Mouse (Mus musculus) kidney, postnatal 0 days (tissue): ENCODE measurements around the gene Actr1b. TPM values are rescaled to one million over a fixed set of nuclear protein-coding genes. Genes with fewer than 3 reads are reported as not detected.

ENCODE experiments used
- ATAC-seq: fragments of 200-750 bp; cut with Nextera tagmentation; replicated peaks from 2 replicates; pipeline ENCODE4 v1.8.0; 2017; ENCODE audit warnings: low read depth, moderate number of reproducible peaks, moderate TSS enrichment, moderate library complexity; ENCODE audit not compliant: low FRiP score
- DNase-seq: peaks from one replicate; pipeline ENCODE4 v3.0.0-alpha.2; 2016; ENCODE audit warnings: low spot score
- H3K27ac ChIP-seq: fragments of 300-500 bp; sonication (generic); 2 replicates; pipeline ENCODE4 v1.5.1; 2014; ENCODE audit warnings: mild to moderate bottlenecking
- H3K27me3 ChIP-seq: fragments of 300-500 bp; sonication (generic); 2 replicates; pipeline ENCODE4 v1.6.1; 2014; ENCODE audit warnings: low read length, mixed read lengths; ENCODE audit not compliant: insufficient read depth
- H3K36me3 ChIP-seq: fragments of 300-500 bp; sonication (generic); 2 replicates; pipeline ENCODE4 v1.6.1; 2014; ENCODE audit warnings: low read length, mixed read lengths; ENCODE audit not compliant: insufficient read depth
- H3K4me1 ChIP-seq: fragments of 300-500 bp; sonication (generic); replicated peaks from 2 replicates; pipeline ENCODE4 v1.6.1; 2014; ENCODE audit warnings: antibody characterized with exemption, low read length, mixed read lengths; ENCODE audit not compliant: insufficient read depth
- H3K4me2 ChIP-seq: fragments of 300-500 bp; sonication (generic); 2 replicates; pipeline ENCODE4 v1.6.1; 2014; ENCODE audit warnings: mild to moderate bottlenecking, low read length, moderate library complexity, mixed read lengths
- H3K4me3 ChIP-seq: fragments of 300-500 bp; sonication (generic); replicated peaks from 2 replicates; pipeline ENCODE4 v1.5.1; 2014; ENCODE audit warnings: low read depth, low read length
- H3K9ac ChIP-seq: fragments of 300-500 bp; sonication (generic); 2 replicates; pipeline ENCODE4 v1.6.1; 2014; ENCODE audit warnings: low read depth, low read length
- H3K9me3 ChIP-seq: fragments of 300-500 bp; sonication (generic); replicated peaks from 2 replicates; pipeline ENCODE4 v1.6.1; 2016; ENCODE audit warnings: low read length, inconsistent platforms, mixed read lengths
- CTCF ChIP-seq: IDR thresholded peaks from 2 replicates; pipeline ENCODE4 v1.5.1; 2016; ENCODE audit warnings: antibody characterized with exemption, low read depth, mild to moderate bottlenecking, moderate library complexity
- WGBS: fragments of 180-500 bp; shearing (Covaris S2); extraction: QIAGEN DNeasy Blood & Tissue Kit; methylation state at CpG from one replicate; pipeline ENCODE4 v1.1.7; 2014; 5-methylcytosine and 5-hydroxymethylcytosine counted together
- polyA plus RNA-seq: library from polyadenylated mRNA; unstranded; fragments of >200 nt; fragmentation: Nextera tagmentation; extraction: Ambion mirVana; gene quantifications from 2 replicates; pipeline ENCODE4 v1.2.1, GENCODE M21; 2015

Actr1b gene
- polyA plus RNA-seq, result 77.8 and 92.8 TPM in 2 replicates

- 81% methylated on average over 5 of the region's 5 CpGs for WGBS
- DNase-seq (no peak), ATAC-seq (no peak)
- Histone ChIP-seq H3K36me3 (no peaks in the 10 kb centered on the region), H3K4me3 (no peak within 1 kb of the TSS), H3K4me1 (no peaks in the 10 kb centered on the region), H3K4me2 (no peak within 1 kb of the TSS), H3K27ac (no peak within 1 kb of the TSS), H3K9ac (no peak within 1 kb of the TSS), H3K9me3 (no peaks in the 10 kb centered on the region), H3K27me3 (no peaks in the 10 kb centered on the region)
- no peak for TF ChIP-seq CTCF
These were observed at the start of gene Actr1b for GRCm38 (mm10) chr1:36714311-36714710. Gene Actr1b, minus strand, starts transcription at chr1:36714422.

DNA sequence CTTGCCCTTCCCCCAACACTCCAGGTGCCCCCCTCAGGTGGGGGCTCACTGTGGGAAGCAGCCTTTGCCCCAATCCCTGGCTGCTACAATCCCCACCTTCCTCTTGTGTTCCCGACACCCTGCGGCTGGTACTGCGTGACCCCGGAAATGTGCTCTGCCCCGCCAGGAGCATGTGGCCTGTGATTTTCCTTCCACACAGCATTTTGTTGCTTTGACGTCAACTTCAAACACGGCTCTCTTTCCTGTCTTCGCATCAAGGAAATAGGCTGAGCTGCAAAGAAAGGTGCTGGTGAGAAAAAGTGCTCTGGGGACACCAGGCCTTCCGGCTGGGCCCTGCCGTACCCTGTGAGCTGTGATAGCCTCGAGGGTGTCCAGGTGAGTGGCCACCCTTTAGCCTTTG lies 47.3 kb upstream of the Actr1b start, which contains the start of gene Zap70:
Zap70 (plus strand) TSS at position 231 of the 400 bp plus-strand sequence.
- ATAC-seq, result no peak
- DNase-seq, result no peak
- no peak within 1 kb of the TSS for H3K27ac ChIP-seq
- H3K4me2 ChIP-seq, result no peak within 1 kb of the TSS
- no peak within 1 kb of the TSS for H3K9ac ChIP-seq
- no peaks in the 10 kb centered on the region for H3K9me3 ChIP-seq
- 72% methylated on average over 11 of the region's 11 CpGs for WGBS
- no peak within 1 kb of the TSS for H3K4me3 ChIP-seq
- H3K36me3 ChIP-seq, result no peaks in the 10 kb centered on the region
- H3K27me3 ChIP-seq, result no peaks in the 10 kb centered on the region
- no peaks in the 10 kb centered on the region for H3K4me1 ChIP-seq
- no peak for TF ChIP-seq CTCF

- Histone ChIP-seq H3K27me3 (no peaks in the 10 kb centered on the region), H3K9ac (no peak overlapping the region), H3K27ac (no peak overlapping the region), H3K4me1 (no peaks in the 10 kb centered on the region), H3K9me3 (no peaks in the 10 kb centered on the region), H3K4me2 (no peak overlapping the region), H3K36me3 (no peaks in the 10 kb centered on the region), H3K4me3 (no peak overlapping the region)
- ATAC-seq (no peak), DNase-seq (no peak)
- no peak for TF ChIP-seq CTCF
- 84% methylated on average over 8 of the region's 8 CpGs for WGBS
These were observed 46.8 kb upstream of the Actr1b start for GRCm38 (mm10) chr1:36761061-36761460.

DNA sequence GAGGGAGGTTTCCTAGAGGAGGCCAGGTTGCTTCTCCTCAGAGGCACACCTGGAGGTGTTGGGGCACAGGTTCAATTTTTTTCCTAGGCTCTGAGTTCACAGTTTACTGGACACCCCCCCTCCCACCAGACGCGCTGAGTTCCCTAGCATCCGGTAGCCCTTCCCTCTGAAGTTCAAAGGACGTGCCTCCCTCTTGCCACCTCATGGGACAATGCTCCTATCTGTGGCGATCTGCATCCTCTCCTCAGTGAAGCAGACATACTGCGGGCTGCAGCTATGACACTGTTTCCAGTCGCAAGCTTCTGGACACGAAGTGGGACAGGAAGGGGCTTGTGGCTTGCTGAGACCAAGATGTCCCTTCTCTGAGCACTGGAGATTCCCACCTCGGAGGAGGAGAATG lies 46.2 kb upstream of the Actr1b start:
- no peak for DNase-seq
- no peak for TF ChIP-seq CTCF
- Histone ChIP-seq H3K4me1 (no peaks in the 10 kb centered on the region), H3K36me3 (no peaks in the 10 kb centered on the region), H3K27ac (no peak overlapping the region), H3K9me3 (no peaks in the 10 kb centered on the region), H3K4me2 (no peak overlapping the region), H3K9ac (no peak overlapping the region), H3K4me3 (no peak overlapping the region), H3K27me3 (no peaks in the 10 kb centered on the region)
- 68% methylated on average over 9 of the region's 9 CpGs for WGBS
- no peak for ATAC-seq

- Histone ChIP-seq H3K36me3 (no peaks in the 10 kb centered on the region), H3K4me3 (no peak overlapping the region), H3K27ac (no peak overlapping the region), H3K4me1 (no peaks in the 10 kb centered on the region), H3K4me2 (no peak overlapping the region), H3K9ac (no peak overlapping the region), H3K27me3 (no peaks in the 10 kb centered on the region), H3K9me3 (no peaks in the 10 kb centered on the region)
- no peak for TF ChIP-seq CTCF
- ATAC-seq, result no peak
- WGBS, result 86% methylated on average over 18 of the region's 18 CpGs
- DNase-seq, result no peak
These were observed 44.9 kb upstream of the Actr1b start for GRCm38 (mm10) chr1:36759076-36759475.

GRCm38 (mm10) chr1:36758553-36758952 lies 44.3 kb upstream of the Actr1b start:
- no peak overlapping the region for H3K4me3 ChIP-seq
- H3K9ac ChIP-seq, result no peak overlapping the region
- H3K27me3 ChIP-seq, result no peaks in the 10 kb centered on the region
- ATAC-seq (no peak), DNase-seq (no peak)
- H3K4me1 ChIP-seq, result no peaks in the 10 kb centered on the region
- 90% methylated on average over 9 of the region's 9 CpGs for WGBS
- no peaks in the 10 kb centered on the region for H3K9me3 ChIP-seq
- TF ChIP-seq CTCF, result no peak
- no peaks in the 10 kb centered on the region for H3K36me3 ChIP-seq
- H3K4me2 ChIP-seq, result no peak overlapping the region
- H3K27ac ChIP-seq, result no peak overlapping the region
